ENCODE assay signal across 8 mouse cellular contexts in genomic region chr2:151979470-151980354, GRCm38 (mm10). TPM values are rescaled to one million over a fixed set of nuclear protein-coding genes. Genes with fewer than 3 reads are reported as not detected.
DNase-seq lines count a peak whose midpoint lies in the region; ATAC-seq and TF ChIP-seq lines count a peak whose summit lies in the region.

Fam110a (minus strand) TSS chr2:151980219.

- H3K4me2 ChIP-seq in forebrain, embryonic 16.5 days (ENCODE audit: low read length) = peak within 1 kb of the TSS; percentile 86
- H3K4me2 ChIP-seq in liver, postnatal 0 days (ENCODE audit: low read depth, low read length) = peak within 1 kb of the TSS; percentile 86
- peak within 1 kb of the TSS; percentile 87 for H3K4me2 ChIP-seq in neural tube, embryonic 13.5 days

- in situ Hi-C loops in ES-E14 (cut with MboI; ENCODE audit: low sequenced_read_pairs in 2 of 2, unreplicated experiment in 2 of 2) = no loop called here

- intact Hi-C loops in heart, postnatal 25 days (cut with DNase I) = loop anchor here (10.0 kb wide), 1 partner anchor 235 kb away; the partner anchor contains the start of gene Psmf1

- H3K9me3 ChIP-seq in ES-E14 (ENCODE audit: control insufficient read depth, insufficient read depth, low read depth, low read length) = no peaks in the 10 kb centered on the region
- no peaks in the 10 kb centered on the region for H3K9me3 ChIP-seq in forebrain, embryonic 16.5 days (ENCODE audit: control insufficient read depth, low read length)
- no peaks in the 10 kb centered on the region for H3K9me3 ChIP-seq in liver, postnatal 0 days (ENCODE audit: low read length)
- no peaks in the 10 kb centered on the region for H3K9me3 ChIP-seq in neural tube, embryonic 13.5 days

- TF ChIP-seq CTCF in liver, postnatal 0 days (IDR thresholded peaks at IDR 0.05; ENCODE audit: low read depth) = 0 out of 2 replicates have a peak, but pooled peaks have one; percentile 8

- no peaks in the 10 kb centered on the region for H3K27me3 ChIP-seq in forebrain, embryonic 16.5 days (replicated peaks; ENCODE audit: control insufficient read depth, insufficient read depth, low read length)
- no peaks in the 10 kb centered on the region for H3K27me3 ChIP-seq in liver, postnatal 0 days (ENCODE audit: insufficient read depth, low read length)
- H3K27me3 ChIP-seq in neural tube, embryonic 13.5 days = no peaks in the 10 kb centered on the region

- no peak within 1 kb of the TSS for H3K27ac ChIP-seq in ES-E14 (ENCODE audit: insufficient read depth, low read depth, low read length, poor library complexity, severe bottlenecking)
- H3K27ac ChIP-seq in forebrain, embryonic 16.5 days (ENCODE audit: low read length) = peak within 1 kb of the TSS; percentile 68
- H3K27ac ChIP-seq in liver, postnatal 0 days (ENCODE audit: low read depth) = peak within 1 kb of the TSS; percentile 76
- peak within 1 kb of the TSS; percentile 75 for H3K27ac ChIP-seq in neural tube, embryonic 13.5 days (replicated peaks)

- peaks cover 3 to 12% of the 10 kb centered on the region in 2 experiments; a peak in 1 of 4 replicates for H3K4me1 ChIP-seq in ES-E14 (ENCODE audit: control insufficient read depth in 2 of 2, insufficient read depth in 2 of 2, low read length in 2 of 2, poor library complexity in 1 of 2)
- H3K4me1 ChIP-seq in forebrain, embryonic 16.5 days (replicated peaks; ENCODE audit: control insufficient read depth, insufficient read depth, low read length) = peaks cover 23% of the 10 kb centered on the region
- peaks cover 40% of the 10 kb centered on the region for H3K4me1 ChIP-seq in liver, postnatal 0 days (ENCODE audit: insufficient read depth)
- peaks cover 36% of the 10 kb centered on the region for H3K4me1 ChIP-seq in neural tube, embryonic 13.5 days (replicated peaks)

- no peak for DNase-seq in ES-E14 (ENCODE audit: low read depth, low spot score)
- DNase-seq in cerebellum, adult 18-20 months = peak; percentile 87 to 91
- DNase-seq in heart, postnatal 25 days (ENCODE audit: low spot score) = peak; percentile 88
- peak; percentile 92 for DNase-seq in layer of hippocampus, adult 11-12 months (ENCODE audit: low spot score)
- DNase-seq in liver, postnatal 0 days = peak; percentile 92
- DNase-seq in telencephalon, adult 2 months (ENCODE audit: low read depth, low spot score) = peak; percentile 74

- peak within 1 kb of the TSS; percentile 77 for H3K9ac ChIP-seq in ES-E14 (ENCODE audit: insufficient read depth, low read depth, low read length, poor library complexity, severe bottlenecking)
- H3K9ac ChIP-seq in forebrain, embryonic 16.5 days (replicated peaks; ENCODE audit: low read depth, low read length) = peak within 1 kb of the TSS; percentile 87
- peak within 1 kb of the TSS; percentile 81 for H3K9ac ChIP-seq in liver, postnatal 0 days (replicated peaks)
- H3K9ac ChIP-seq in neural tube, embryonic 13.5 days = peak within 1 kb of the TSS; percentile 85

- H3K4me3 ChIP-seq in ES-E14 (ENCODE audit: insufficient read depth in 1 of 2, low read depth in 1 of 2, low read length in 2 of 2, poor library complexity in 1 of 2, severe bottlenecking in 1 of 2) = peak within 1 kb of the TSS; percentile 75 to 85
- peak within 1 kb of the TSS; percentile 89 for H3K4me3 ChIP-seq in forebrain, embryonic 16.5 days (replicated peaks; ENCODE audit: low read length)
- peak within 1 kb of the TSS; percentile 83 for H3K4me3 ChIP-seq in liver, postnatal 0 days (ENCODE audit: low read depth, low read length)
- H3K4me3 ChIP-seq in neural tube, embryonic 13.5 days = peak within 1 kb of the TSS; percentile 79

- H3K36me3 ChIP-seq in ES-E14 (ENCODE audit: control insufficient read depth, insufficient read depth, low read length, poor library complexity, severe bottlenecking) = no peaks in the 10 kb centered on the region; the same call in 1 of the 2 replicates
- H3K36me3 ChIP-seq in forebrain, embryonic 16.5 days (ENCODE audit: control insufficient read depth, insufficient read depth) = no peaks in the 10 kb centered on the region
- H3K36me3 ChIP-seq in liver, postnatal 0 days (replicated peaks; ENCODE audit: insufficient read depth, low read length) = no peaks in the 10 kb centered on the region
- no peaks in the 10 kb centered on the region for H3K36me3 ChIP-seq in neural tube, embryonic 13.5 days

- WGBS in forebrain, embryonic 16.5 days = under 1% methylated on average over 46 of the region's 46 CpGs
- under 1% methylated on average over 46 of the region's 46 CpGs for WGBS in liver, postnatal 0 days (ENCODE audit: insufficient replicate concordance)
- under 1% methylated on average over 46 of the region's 46 CpGs for WGBS in neural tube, embryonic 13.5 days

- TF ChIP-seq EP300 in liver, postnatal 0 days (IDR thresholded peaks at IDR 0.05; ENCODE audit: low read depth) = no peak; the same call in 1 of the 2 replicates

- ATAC-seq in forebrain, embryonic 16.5 days = peak; percentile 93
- peak; percentile 88 for ATAC-seq in liver, postnatal 0 days
- peak; percentile 87 for ATAC-seq in neural tube, embryonic 13.5 days (ENCODE audit: low read depth)

TF ChIP-seq in ES-E14, 5 proteins besides CTCF, POLR2A, EP300 and RAD21:
- no peak for TF ChIP-seq HCFC1 (IDR thresholded peaks at IDR 0.05; ENCODE audit: borderline replicate concordance, insufficient read depth, low read length)
- TF ChIP-seq ZNF384 (IDR thresholded peaks at IDR 0.05; ENCODE audit: low read depth, low read length) = no peak
- no peak for TF ChIP-seq CHD2 (IDR thresholded peaks at IDR 0.05; ENCODE audit: low read depth, low read length)
- no peak for TF ChIP-seq MAFK (IDR thresholded peaks at IDR 0.05; ENCODE audit: insufficient read depth, low read depth, low read length)
- TF ChIP-seq ZC3H11A (IDR thresholded peaks at IDR 0.05; ENCODE audit: borderline replicate concordance, low read depth, low read length) = no peak
TF ChIP-seq in ES-E14: peak in this region for 0.

RNA-seq across cellular contexts. Expression of gene Fam110a, which starts in this region (rescaled TPM):
- 5.8 and 6.3 TPM in 2 replicates for total RNA-seq in ES-E14 (2012; rRNA removed)
- 66.5 and 69.2 TPM in 2 replicates for polyA plus RNA-seq in forebrain, embryonic 16.5 days (2015; fragmentation: Nextera tagmentation; extraction: Ambion mirVana)
- total RNA-seq in heart, postnatal 25 days (2021) = 1 to 10 TPM; 4.5 to 4.7 TPM
- 6.3 and 7.3 TPM in 2 replicates for polyA plus RNA-seq in liver, postnatal 0 days (2015; fragmentation: Nextera tagmentation; extraction: Ambion mirVana)
- polyA plus RNA-seq in neural tube, embryonic 13.5 days (2015; fragmentation: Nextera tagmentation; extraction: Ambion mirVana) = 48.1 and 52.1 TPM in 2 replicates
